ENCODE assay signal across 20 mouse cellular contexts in the genomic region with DNA sequence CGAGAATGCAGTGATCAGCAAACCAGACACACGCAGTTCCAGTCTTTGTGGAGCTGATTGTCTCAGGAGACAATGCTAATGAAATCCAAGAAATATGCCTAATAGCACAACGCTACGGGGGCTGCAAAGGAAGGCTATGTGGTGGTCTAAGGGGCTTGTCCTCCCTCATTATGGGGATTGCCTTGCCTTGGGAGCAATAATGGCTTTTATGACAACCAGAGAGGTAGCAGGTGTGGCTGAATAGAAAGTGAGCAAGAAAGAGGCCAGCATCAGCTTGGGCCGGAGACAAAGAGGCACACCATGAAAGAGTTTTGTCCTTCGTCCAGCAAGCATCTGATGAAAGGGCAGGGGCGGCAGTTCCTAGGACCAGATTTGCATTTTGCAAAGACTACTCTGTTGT.
A peak's percentile ranks its signal among the peaks of the same experiment; 100 is the strongest.
DNase-seq lines count a peak whose midpoint lies in the region; ATAC-seq lines count a peak whose summit lies in the region.
"Had no signal": no experiment of that assay in that cellular context is flagged by ENCODE, and none has a peak within 500 bp of the region (broad histone marks: within the 10 kb centered on the region; RNA-seq: fewer than 3 reads in every experiment).

No protein-coding gene starts in this region.

- H3K27me3 ChIP-seq in forebrain, embryonic 11.5 days (ENCODE audit: control insufficient read depth, insufficient read depth, low read length): no peaks in the 10 kb centered on the region
- no peaks in the 10 kb centered on the region for H3K27me3 ChIP-seq in forebrain, embryonic 15.5 days
- no peaks in the 10 kb centered on the region for H3K27me3 ChIP-seq in neural tube, embryonic 12.5 days (replicated peaks)
- no peaks in the 10 kb centered on the region for H3K27me3 ChIP-seq in midbrain, embryonic 14.5 days (ENCODE audit: control insufficient read depth, insufficient read depth, low read length)
- H3K27me3 ChIP-seq: CH12.LX; embryonic facial prominence, embryonic 13.5 days; lung, embryonic 15.5 days had no signal

- no peak overlapping the region for H3K4me3 ChIP-seq in forebrain, embryonic 11.5 days (ENCODE audit: low read depth, low read length)
- H3K4me3 ChIP-seq in forebrain, embryonic 15.5 days: no peak overlapping the region
- no peak overlapping the region for H3K4me3 ChIP-seq in neural tube, embryonic 12.5 days
- H3K4me3 ChIP-seq in midbrain, embryonic 14.5 days (replicated peaks; ENCODE audit: low read depth, low read length): no peak overlapping the region
- H3K4me3 ChIP-seq: embryonic facial prominence, embryonic 13.5 days; heart, embryonic 10.5 days; limb, embryonic 13.5 days; lung, embryonic 15.5 days had no signal

- H3K9ac ChIP-seq in forebrain, embryonic 11.5 days (ENCODE audit: low read length): no peak overlapping the region
- no peak overlapping the region for H3K9ac ChIP-seq in forebrain, embryonic 15.5 days (replicated peaks)
- 0 out of 2 replicates have a peak overlapping the region, but pooled peaks have one; percentile 1 for H3K9ac ChIP-seq in neural tube, embryonic 12.5 days
- H3K9ac ChIP-seq in midbrain, embryonic 14.5 days (replicated peaks; ENCODE audit: low read length): 0 out of 2 replicates have a peak overlapping the region, but pooled peaks have one; percentile 0
- H3K9ac ChIP-seq: embryonic facial prominence, embryonic 13.5 days; limb, embryonic 13.5 days; liver, embryonic 14.5 days; lung, embryonic 15.5 days had no signal

- H3K27ac ChIP-seq in forebrain, embryonic 11.5 days (ENCODE audit: low read depth, low read length): peak overlapping the region; percentile 37
- H3K27ac ChIP-seq in forebrain, embryonic 15.5 days (replicated peaks): no peak overlapping the region
- H3K27ac ChIP-seq in neural tube, embryonic 12.5 days: no peak overlapping the region
- peak overlapping the region; percentile 70 for H3K27ac ChIP-seq in midbrain, embryonic 14.5 days (replicated peaks; ENCODE audit: low read depth, low read length)
- H3K27ac ChIP-seq: embryonic facial prominence, embryonic 13.5 days; heart, embryonic 10.5 days; limb, embryonic 13.5 days; liver, embryonic 14.5 days; lung, embryonic 15.5 days; macrophage had no signal

- ATAC-seq in forebrain, embryonic 11.5 days (replicated peaks; ENCODE audit: low FRiP score): 0 out of 2 replicates have a peak, but pooled peaks have one; percentile 12
- ATAC-seq in forebrain, embryonic 15.5 days (replicated peaks): no peak
- ATAC-seq in neural tube, embryonic 12.5 days (ENCODE audit: low FRiP score, low read depth): no peak
- no peak for ATAC-seq in midbrain, embryonic 14.5 days (ENCODE audit: low FRiP score, low TSS enrichment)

- no peak overlapping the region; the same call in 1 of the 2 replicates for H3K4me2 ChIP-seq in forebrain, embryonic 11.5 days (ENCODE audit: low read depth, low read length, severe bottlenecking)
- no peak overlapping the region for H3K4me2 ChIP-seq in forebrain, embryonic 15.5 days (replicated peaks)
- peak overlapping the region; percentile 29 for H3K4me2 ChIP-seq in neural tube, embryonic 12.5 days (replicated peaks)
- peak overlapping the region; percentile 34 for H3K4me2 ChIP-seq in midbrain, embryonic 14.5 days (ENCODE audit: low read length)
- H3K4me2 ChIP-seq: embryonic facial prominence, embryonic 13.5 days; limb, embryonic 13.5 days; lung, embryonic 15.5 days had no signal

- H3K4me1 ChIP-seq in forebrain, embryonic 11.5 days (replicated peaks; ENCODE audit: control insufficient read depth, insufficient read depth, low read length): peaks cover 4% of the 10 kb centered on the region; the same call in 1 of the 2 replicates
- peaks cover 9% of the 10 kb centered on the region for H3K4me1 ChIP-seq in forebrain, embryonic 15.5 days
- H3K4me1 ChIP-seq in neural tube, embryonic 12.5 days: peaks cover 16% of the 10 kb centered on the region
- H3K4me1 ChIP-seq in midbrain, embryonic 14.5 days (ENCODE audit: control insufficient read depth, insufficient read depth, low read length): peaks cover 10% of the 10 kb centered on the region
- H3K4me1 ChIP-seq: embryonic facial prominence, embryonic 13.5 days; heart, embryonic 10.5 days; lung, embryonic 15.5 days had no signal

- no peak for DNase-seq in forebrain, embryonic 11.5 days (ENCODE audit: low spot score)
- DNase-seq in neural tube, embryonic 10.5 days (ENCODE audit: extremely low spot score, low spot score): no peak
- peak; percentile 53 for DNase-seq in midbrain, embryonic 14.5 days
- peak; percentile 15 for DNase-seq in retina, postnatal 1 day
- no peak for DNase-seq in right cerebral cortex, postnatal 14 days
- DNase-seq in layer of hippocampus, adult 9-10 months (ENCODE audit: low spot score): no peak
- DNase-seq: adrenal gland, postnatal 14 days; cerebellum, adult 18-20 months; gastrocnemius, postnatal 25 days; kidney, adult 11 months; thymus, postnatal 25 days had no signal

- 21% methylated on average over 7 of the region's 7 CpGs for WGBS in forebrain, embryonic 11.5 days
- WGBS in forebrain, embryonic 15.5 days: 8% methylated on average over 7 of the region's 7 CpGs
- WGBS in neural tube, embryonic 12.5 days: 14% methylated on average over 7 of the region's 7 CpGs
- 3% methylated on average over 7 of the region's 7 CpGs for whole genome bisulfite sequencing in midbrain, embryonic 14.5 days

- H3K9me3 ChIP-seq in forebrain, embryonic 11.5 days (ENCODE audit: control insufficient read depth, low read length): no peaks in the 10 kb centered on the region; the same call in 1 of the 2 replicates
- no peaks in the 10 kb centered on the region for H3K9me3 ChIP-seq in forebrain, embryonic 15.5 days
- no peaks in the 10 kb centered on the region for H3K9me3 ChIP-seq in neural tube, embryonic 12.5 days
- H3K9me3 ChIP-seq in midbrain, embryonic 14.5 days (ENCODE audit: control insufficient read depth, low read length): no peaks in the 10 kb centered on the region
- H3K9me3 ChIP-seq: embryonic facial prominence, embryonic 13.5 days; heart, embryonic 10.5 days; limb, embryonic 13.5 days; lung, embryonic 15.5 days had no signal

- H3K36me3 ChIP-seq in forebrain, embryonic 11.5 days (ENCODE audit: control insufficient read depth, insufficient read depth, low read length): no peaks in the 10 kb centered on the region
- no peaks in the 10 kb centered on the region for H3K36me3 ChIP-seq in forebrain, embryonic 15.5 days
- no peaks in the 10 kb centered on the region for H3K36me3 ChIP-seq in neural tube, embryonic 12.5 days
- H3K36me3 ChIP-seq in midbrain, embryonic 14.5 days (ENCODE audit: control insufficient read depth, insufficient read depth, low read length): no peaks in the 10 kb centered on the region
- H3K36me3 ChIP-seq: embryonic facial prominence, embryonic 13.5 days; heart, embryonic 10.5 days; limb, embryonic 13.5 days; lung, embryonic 15.5 days had no signal

Comparison
In these comparisons a context has a peak if more than half of its experiments do, and no peak if none do; other contexts are left out.
1. H3K27ac ChIP-seq: peak in forebrain, embryonic 11.5 days (single experiment) and midbrain, embryonic 14.5 days (single experiment); none in forebrain, embryonic 15.5 days (single experiment) and neural tube, embryonic 12.5 days (single experiment).
2. DNase-seq: peak in midbrain, embryonic 14.5 days (single experiment) and retina, postnatal 1 day (single experiment); none in forebrain, embryonic 11.5 days (single experiment), neural tube, embryonic 10.5 days (single experiment), right cerebral cortex, postnatal 14 days (single experiment) and layer of hippocampus, adult 9-10 months (single experiment).
3. H3K4me2 ChIP-seq: peak in neural tube, embryonic 12.5 days (single experiment) and midbrain, embryonic 14.5 days (single experiment); none in forebrain, embryonic 11.5 days (single experiment) and forebrain, embryonic 15.5 days (single experiment).
4. H3K9ac ChIP-seq: peak in neural tube, embryonic 12.5 days (single experiment) and midbrain, embryonic 14.5 days (single experiment); none in forebrain, embryonic 11.5 days (single experiment) and forebrain, embryonic 15.5 days (single experiment).